Mouse (Mus musculus): ENCODE data around the gene C77080.

DNA sequence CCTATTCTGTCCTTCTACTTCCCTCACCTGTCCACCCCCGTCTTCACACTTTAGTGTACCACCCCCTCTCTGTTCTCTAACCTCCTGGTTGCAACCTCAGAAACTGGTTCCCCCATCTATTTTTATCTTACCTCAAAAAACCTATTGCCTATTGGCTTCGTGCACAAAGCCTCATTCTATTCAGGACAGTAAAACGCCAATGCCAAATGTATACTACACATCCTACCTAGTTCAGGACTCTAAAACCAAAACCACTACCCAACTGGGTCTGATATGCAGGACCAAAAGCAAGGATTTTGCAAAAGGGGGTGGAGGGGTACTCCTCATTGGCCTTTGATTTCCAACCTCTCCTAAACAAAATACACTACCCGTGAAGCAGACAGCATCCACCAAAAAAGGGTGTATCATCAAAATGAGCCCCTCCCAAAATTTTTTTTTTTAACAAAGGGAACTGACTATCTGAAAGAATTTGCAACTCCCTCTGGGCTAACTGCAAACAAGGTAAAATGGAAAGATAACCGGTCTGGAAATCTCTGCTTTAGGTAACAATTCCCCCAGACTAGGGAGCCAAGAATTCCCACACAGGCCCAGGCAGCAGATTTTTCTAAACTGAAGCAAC lies 73.1 kb downstream of the C77080 start:
- TF ChIP-seq CTCF (IDR thresholded peaks at IDR 0.05; ENCODE audit: low read depth, low read length) (no peak), POLR2A (IDR thresholded peaks at IDR 0.05; ENCODE audit: extremely low read depth, insufficient read depth, low read length) (no peak)
